21 mouse cellular contexts compared by ENCODE assay signal in the genomic region with DNA sequence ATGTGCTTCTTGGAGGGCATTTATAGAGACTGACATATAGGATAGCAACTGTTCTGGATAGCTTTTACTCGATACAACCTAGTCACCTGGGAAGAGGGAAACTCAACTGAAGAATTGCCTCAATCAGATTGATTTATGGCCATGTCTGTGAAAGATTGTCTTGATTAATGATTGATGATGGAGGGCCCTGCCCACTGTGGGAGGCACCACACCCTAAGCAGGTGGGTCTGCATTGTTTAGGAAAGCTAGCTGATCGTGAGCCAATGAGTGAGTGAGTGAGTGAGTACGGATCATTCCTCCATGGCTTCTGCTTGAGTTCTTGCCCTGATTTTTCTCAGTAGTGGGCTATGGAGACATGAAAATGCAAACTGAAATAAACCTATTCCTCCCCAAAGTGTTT. TPM values are rescaled to one million over a fixed set of nuclear protein-coding genes. Genes with fewer than 3 reads are reported as not detected.
DNase-seq lines count a peak whose midpoint lies in the region; ATAC-seq and TF ChIP-seq lines count a peak whose summit lies in the region.
"Had no signal": no experiment of that assay in that cellular context is flagged by ENCODE, and none has a peak within 500 bp of the region (broad histone marks: within the 10 kb centered on the region; RNA-seq: fewer than 3 reads in every experiment).

No protein-coding gene starts in this region.

- TF ChIP-seq POLR2A in heart, adult 2 months (IDR thresholded peaks at IDR 0.05; ENCODE audit: insufficient read depth, low read depth, low read length) = no peak

- WGBS in heart, adult 2 months = 88% methylated on average over 3 of the region's 3 CpGs
- 72% methylated on average over 3 of the region's 3 CpGs for whole genome bisulfite sequencing in intestine, embryonic 14.5 days
- 58% methylated on average over 3 of the region's 3 CpGs for WGBS in intestine, embryonic 16.5 days
- 91% methylated on average over 3 of the region's 3 CpGs for WGBS in limb, embryonic 10.5 days

- no peaks in the 10 kb centered on the region for H3K36me3 ChIP-seq in heart, adult 2 months (ENCODE audit: control insufficient read depth, insufficient read depth, low read length)
- no peaks in the 10 kb centered on the region for H3K36me3 ChIP-seq in intestine, embryonic 14.5 days (ENCODE audit: control insufficient read depth, insufficient read depth, low read length)
- no peaks in the 10 kb centered on the region for H3K36me3 ChIP-seq in intestine, embryonic 16.5 days (ENCODE audit: control insufficient read depth, insufficient read depth, low read length)
- H3K36me3 ChIP-seq in limb, embryonic 10.5 days = no peaks in the 10 kb centered on the region
- H3K36me3 ChIP-seq: embryonic facial prominence, embryonic 10.5 days; embryonic facial prominence, embryonic 12.5 days; forebrain, embryonic 15.5 days had no signal

- ATAC-seq in intestine, embryonic 14.5 days (replicated peaks; ENCODE audit: low FRiP score, low TSS enrichment, low read depth) = 0 out of 2 replicates have a peak, but pooled peaks have one; percentile 50
- peak; percentile 86 for ATAC-seq in intestine, embryonic 16.5 days
- ATAC-seq: forebrain, embryonic 13.5 days; forebrain, embryonic 15.5 days had no signal

- no peak overlapping the region for H3K27ac ChIP-seq in heart, adult 2 months
- no peak overlapping the region for H3K27ac ChIP-seq in intestine, embryonic 14.5 days (ENCODE audit: low read depth)
- H3K27ac ChIP-seq in intestine, embryonic 16.5 days (ENCODE audit: low read length) = no peak overlapping the region
- no peak overlapping the region for H3K27ac ChIP-seq in limb, embryonic 10.5 days
- H3K27ac ChIP-seq: embryonic facial prominence, embryonic 10.5 days; embryonic facial prominence, embryonic 12.5 days; forebrain, embryonic 13.5 days; forebrain, embryonic 15.5 days had no signal

- intact Hi-C loops in heart, adult 2 months (cut with DNase I) = no loop called here

- H3K27me3 ChIP-seq in heart, adult 2 months (ENCODE audit: control insufficient read depth, insufficient read depth, low read length) = no peaks in the 10 kb centered on the region
- no peaks in the 10 kb centered on the region for H3K27me3 ChIP-seq in intestine, embryonic 14.5 days (replicated peaks; ENCODE audit: control insufficient read depth, insufficient read depth, low read length)
- H3K27me3 ChIP-seq in intestine, embryonic 16.5 days (replicated peaks; ENCODE audit: control insufficient read depth, insufficient read depth, low read length) = no peaks in the 10 kb centered on the region
- no peaks in the 10 kb centered on the region for H3K27me3 ChIP-seq in limb, embryonic 10.5 days (ENCODE audit: low read depth, poor library complexity, severe bottlenecking)
- H3K27me3 ChIP-seq: embryonic facial prominence, embryonic 12.5 days; forebrain, embryonic 13.5 days; forebrain, embryonic 15.5 days had no signal

- TF ChIP-seq CTCF in heart, adult 2 months (IDR thresholded peaks at IDR 0.05) = no peak

- peak; percentile 64 for DNase-seq in heart, adult 11 months
- DNase-seq in heart, adult 2 months = no peak
- no peak for DNase-seq in intestine, embryonic 14.5 days (ENCODE audit: low spot score)
- DNase-seq in limb, embryonic 10.5 days (ENCODE audit: low spot score) = peak; percentile 16
- DNase-seq in adrenal gland, adult (ENCODE audit: inconsistent age in 2 of 2, low spot score in 1 of 2) = no peak
- DNase-seq in frontal cortex, postnatal 36 days (ENCODE audit: low spot score in 2 of 2) = no peak
- DNase-seq: adrenal gland, adult 8-10 months; adrenal gland, postnatal 14 days; adrenal gland, postnatal 36 days; B cell, adult 2 months; cerebellum, adult 11-12 months; cerebellum, adult 2 months; cerebellum, adult 9-10 months; cerebellum, postnatal 10 days; cerebellum, postnatal 25 days had no signal

- no peaks in the 10 kb centered on the region for H3K4me1 ChIP-seq in heart, adult 2 months (ENCODE audit: control insufficient read depth, insufficient read depth, low read length)
- H3K4me1 ChIP-seq in intestine, embryonic 14.5 days (replicated peaks; ENCODE audit: control insufficient read depth, insufficient read depth, low read length) = no peaks in the 10 kb centered on the region
- H3K4me1 ChIP-seq in intestine, embryonic 16.5 days (ENCODE audit: control insufficient read depth, insufficient read depth, low read length) = no peaks in the 10 kb centered on the region
- H3K4me1 ChIP-seq in limb, embryonic 10.5 days = no peaks in the 10 kb centered on the region
- H3K4me1 ChIP-seq: embryonic facial prominence, embryonic 12.5 days; forebrain, embryonic 13.5 days; forebrain, embryonic 15.5 days had no signal

- no peak for TF ChIP-seq EP300 in heart, adult 2 months (IDR thresholded peaks at IDR 0.05; ENCODE audit: insufficient read depth, low read depth, low read length)

- no peaks in the 10 kb centered on the region for H3K9me3 ChIP-seq in intestine, embryonic 14.5 days (ENCODE audit: control insufficient read depth, low read length)
- H3K9me3 ChIP-seq in intestine, embryonic 16.5 days (ENCODE audit: control insufficient read depth, low read length) = no peaks in the 10 kb centered on the region
- H3K9me3 ChIP-seq in limb, embryonic 10.5 days (replicated peaks) = no peaks in the 10 kb centered on the region
- H3K9me3 ChIP-seq: embryonic facial prominence, embryonic 10.5 days; embryonic facial prominence, embryonic 12.5 days; forebrain, embryonic 13.5 days; forebrain, embryonic 15.5 days had no signal

- H3K4me2 ChIP-seq in intestine, embryonic 14.5 days (ENCODE audit: low read length) = no peak overlapping the region
- no peak overlapping the region for H3K4me2 ChIP-seq in intestine, embryonic 16.5 days (ENCODE audit: low read depth, low read length)
- H3K4me2 ChIP-seq: embryonic facial prominence, embryonic 12.5 days; forebrain, embryonic 13.5 days; forebrain, embryonic 15.5 days had no signal

- no peak overlapping the region for H3K9ac ChIP-seq in heart, adult 2 months (ENCODE audit: low read depth, low read length)
- H3K9ac ChIP-seq in intestine, embryonic 14.5 days (ENCODE audit: low read length) = no peak overlapping the region
- no peak overlapping the region for H3K9ac ChIP-seq in intestine, embryonic 16.5 days (ENCODE audit: low read depth, low read length)
- H3K9ac ChIP-seq: embryonic facial prominence, embryonic 12.5 days; forebrain, embryonic 13.5 days; forebrain, embryonic 15.5 days had no signal

- H3K4me3 ChIP-seq in heart, adult 2 months = no peak overlapping the region
- H3K4me3 ChIP-seq in intestine, embryonic 14.5 days (ENCODE audit: low read depth, low read length) = no peak overlapping the region
- H3K4me3 ChIP-seq in intestine, embryonic 16.5 days (ENCODE audit: low read length) = no peak overlapping the region
- H3K4me3 ChIP-seq in limb, embryonic 10.5 days = no peak overlapping the region
- H3K4me3 ChIP-seq: embryonic facial prominence, embryonic 10.5 days; embryonic facial prominence, embryonic 12.5 days; forebrain, embryonic 13.5 days; forebrain, embryonic 15.5 days had no signal

- H3K79me2 ChIP-seq in heart, adult 2 months (replicated peaks; ENCODE audit: control insufficient read depth, insufficient read depth, low read length) = no peaks in the 10 kb centered on the region

RNA-seq across cellular contexts. Expression of gene Slamf9, which starts 34.6 kb away (rescaled TPM):
- 1 to 10 TPM; 1.2 to 2.3 TPM for total RNA-seq in heart, adult 2 months (2021)
- 6.8 and 7.0 TPM in 2 replicates for polyA plus RNA-seq in heart, adult 2 months (2012; rRNA removed)
- polyA plus RNA-seq in intestine, embryonic 14.5 days (2014; fragmentation: Nextera tagmentation; extraction: Ambion mirVana) = 1.8 and 2.0 TPM in 2 replicates
- polyA plus RNA-seq in intestine, embryonic 16.5 days (2015; fragmentation: Nextera tagmentation; extraction: Ambion mirVana) = 1.6 and 2.3 TPM in 2 replicates
- polyA plus RNA-seq in limb, embryonic 10.5 days (2016; fragmentation: Nextera tagmentation; extraction: Ambion mirVana) = 0.18 TPM in 1 of 2 replicates, not detected in the other
- total RNA-seq: MEL had no signal
- polyA plus RNA-seq: embryonic facial prominence, embryonic 10.5 days; forebrain, embryonic 15.5 days had no signal

RNA-seq across cellular contexts. Expression of gene Igsf9, which starts 41.1 kb away (rescaled TPM):
- under 1 TPM; 0.36 to 0.47 TPM for total RNA-seq in heart, adult 2 months (2021)
- polyA plus RNA-seq in heart, adult 2 months (2012; rRNA removed) = 2.1 and 3.8 TPM in 2 replicates
- 40.9 and 44.3 TPM in 2 replicates for polyA plus RNA-seq in intestine, embryonic 14.5 days (2014; fragmentation: Nextera tagmentation; extraction: Ambion mirVana)
- polyA plus RNA-seq in intestine, embryonic 16.5 days (2015; fragmentation: Nextera tagmentation; extraction: Ambion mirVana) = 109 and 110 TPM in 2 replicates
- 79.5 and 85.8 TPM in 2 replicates for polyA plus RNA-seq in limb, embryonic 10.5 days (2016; fragmentation: Nextera tagmentation; extraction: Ambion mirVana)

RNA-seq across cellular contexts. Expression of gene Tagln2, which starts 59.3 kb away (rescaled TPM):
- 10 to 100 TPM; 65.5 to 77.8 TPM for total RNA-seq in heart, adult 2 months (2021)
- 131 and 152 TPM in 2 replicates for polyA plus RNA-seq in heart, adult 2 months (2012; rRNA removed)
- 241 TPM in 2 replicates for polyA plus RNA-seq in intestine, embryonic 14.5 days (2014; fragmentation: Nextera tagmentation; extraction: Ambion mirVana)
- polyA plus RNA-seq in intestine, embryonic 16.5 days (2015; fragmentation: Nextera tagmentation; extraction: Ambion mirVana) = 469 and 470 TPM in 2 replicates
- 77.0 and 84.6 TPM in 2 replicates for polyA plus RNA-seq in limb, embryonic 10.5 days (2016; fragmentation: Nextera tagmentation; extraction: Ambion mirVana)

Comparison
In these comparisons a context has a peak if more than half of its experiments do, and no peak if none do; other contexts are left out.
1. DNase-seq: peak in heart, adult 11 months (single experiment) and limb, embryonic 10.5 days (single experiment); none in heart, adult 2 months (0 of 2), intestine, embryonic 14.5 days (single experiment), adrenal gland, adult (0 of 2) and frontal cortex, postnatal 36 days (0 of 2).